ENCODE assay signal across 10 mouse cellular contexts in the genomic region with DNA sequence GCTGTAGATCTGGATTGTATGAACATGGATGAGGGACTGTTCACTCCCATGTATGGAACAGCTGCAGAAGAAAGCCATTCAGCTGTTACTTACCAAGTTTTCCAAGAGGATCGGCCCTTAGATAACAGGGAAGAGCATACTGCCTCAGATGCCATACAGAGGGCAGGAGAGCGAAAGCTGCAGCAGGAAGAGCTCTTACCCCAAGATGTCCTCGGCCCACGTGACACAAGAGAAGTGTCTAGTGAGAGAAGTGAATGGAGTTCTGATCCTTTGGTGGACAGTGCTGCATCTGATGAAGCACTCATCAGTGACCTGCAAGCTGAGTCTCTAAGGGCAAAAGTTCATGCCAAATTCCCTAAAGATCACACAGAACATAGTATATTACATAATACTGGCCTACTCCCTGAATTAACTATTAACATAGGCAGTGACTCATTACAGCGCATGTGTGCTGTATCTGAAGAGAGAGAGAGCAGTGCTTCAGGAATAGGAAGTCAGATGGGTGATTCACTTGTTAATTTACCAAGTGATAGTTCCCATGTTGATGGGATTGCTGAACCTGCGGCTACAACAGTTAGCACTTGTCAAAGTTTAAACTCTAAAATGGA. TPM values are rescaled to one million over a fixed set of nuclear protein-coding genes. Genes with fewer than 3 reads are reported as not detected.
DNase-seq lines count a peak whose midpoint lies in the region; ATAC-seq and TF ChIP-seq lines count a peak whose summit lies in the region.
"Had no signal": no experiment of that assay in that cellular context is flagged by ENCODE, and none has a peak within 500 bp of the region (broad histone marks: within the 10 kb centered on the region; RNA-seq: fewer than 3 reads in every experiment).

No protein-coding gene starts in this region.

- TF ChIP-seq POLR2A in thymus, adult 2 months (IDR thresholded peaks at IDR 0.05; ENCODE audit: control insufficient read depth, extremely low read depth, insufficient read depth, low read length, poor library complexity), result no peak

- no peak for ATAC-seq in heart, embryonic 13.5 days (ENCODE audit: extremely low read depth, insufficient number of reproducible peaks, low FRiP score, low TSS enrichment)
- no peak for ATAC-seq in heart, embryonic 14.5 days (ENCODE audit: insufficient number of reproducible peaks, insufficient read depth, low FRiP score, low read depth)
- ATAC-seq in liver, postnatal 0 days, result peak; percentile 93
- ATAC-seq in cerebellum, adult (ENCODE audit: insufficient number of reproducible peaks, low FRiP score, low TSS enrichment), result no peak

- no peaks in the 10 kb centered on the region for H3K27me3 ChIP-seq in heart, embryonic 13.5 days (replicated peaks)
- no peaks in the 10 kb centered on the region for H3K27me3 ChIP-seq in heart, embryonic 14.5 days (ENCODE audit: control insufficient read depth, insufficient read depth, low read length)
- no peaks in the 10 kb centered on the region for H3K27me3 ChIP-seq in liver, postnatal 0 days (ENCODE audit: insufficient read depth, low read length)
- no peaks in the 10 kb centered on the region for H3K27me3 ChIP-seq in thymus, adult 2 months (ENCODE audit: control insufficient read depth, insufficient read depth, low read length)

- TF ChIP-seq EP300 in liver, postnatal 0 days (IDR thresholded peaks at IDR 0.05; ENCODE audit: low read depth), result no peak; the same call in 1 of the 2 replicates

- H3K4me3 ChIP-seq in heart, embryonic 13.5 days, result peak overlapping the region; percentile 46
- peak overlapping the region in 1 of 2 experiments; percentile 39; a peak in 2 of 4 replicates for H3K4me3 ChIP-seq in heart, embryonic 14.5 days (ENCODE audit: control insufficient read depth in 1 of 2, insufficient read depth in 1 of 2, low read depth in 1 of 2, low read length in 2 of 2)
- no peak overlapping the region for H3K4me3 ChIP-seq in liver, postnatal 0 days (ENCODE audit: low read depth, low read length)
- no peak overlapping the region for H3K4me3 ChIP-seq in thymus, adult 2 months (ENCODE audit: control insufficient read depth, insufficient read depth, low read length)
- H3K4me3 ChIP-seq: hindbrain, embryonic 10.5 days had no signal

- H3K4me2 ChIP-seq in heart, embryonic 13.5 days, result peak overlapping the region; percentile 66
- peak overlapping the region; percentile 68 for H3K4me2 ChIP-seq in heart, embryonic 14.5 days (ENCODE audit: low read length)
- H3K4me2 ChIP-seq in liver, postnatal 0 days (ENCODE audit: low read depth, low read length), result no peak overlapping the region

- peaks cover 44% of the 10 kb centered on the region for H3K4me1 ChIP-seq in heart, embryonic 13.5 days
- peaks cover 5 to 30% of the 10 kb centered on the region in 2 experiments for H3K4me1 ChIP-seq in heart, embryonic 14.5 days (ENCODE audit: control insufficient read depth in 2 of 2, insufficient read depth in 2 of 2, low read length in 2 of 2)
- H3K4me1 ChIP-seq in liver, postnatal 0 days (ENCODE audit: insufficient read depth), result peaks cover 6% of the 10 kb centered on the region; the same call in 1 of the 2 replicates
- H3K4me1 ChIP-seq in thymus, adult 2 months (replicated peaks; ENCODE audit: control insufficient read depth, insufficient read depth, low read length), result no peaks in the 10 kb centered on the region
- H3K4me1 ChIP-seq: hindbrain, embryonic 10.5 days had no signal

- DNase-seq in heart, postnatal 14 days, result no peak
- DNase-seq in 416B (ENCODE audit: low read depth) (peak; percentile 64), MN1 (ENCODE audit: low spot score) (no peak)
- no peak for DNase-seq in liver, postnatal 0 days
- DNase-seq in thymus, adult 2 months, result no peak
- DNase-seq: cerebellum, postnatal 36 days had no signal

- H3K9ac ChIP-seq in heart, embryonic 13.5 days, result peak overlapping the region; percentile 72; the same call in 1 of the 2 replicates
- H3K9ac ChIP-seq in heart, embryonic 14.5 days (ENCODE audit: low read length), result peak overlapping the region; percentile 71
- H3K9ac ChIP-seq in liver, postnatal 0 days (replicated peaks), result no peak overlapping the region

- TF ChIP-seq CTCF in liver, postnatal 0 days (IDR thresholded peaks at IDR 0.05; ENCODE audit: low read depth), result no peak
- TF ChIP-seq CTCF in thymus, adult 2 months (IDR thresholded peaks at IDR 0.05; ENCODE audit: borderline replicate concordance, control insufficient read depth, extremely low read depth, insufficient read depth, low read length, poor library complexity), result no peak

- no peaks in the 10 kb centered on the region for H3K9me3 ChIP-seq in heart, embryonic 13.5 days
- H3K9me3 ChIP-seq in heart, embryonic 14.5 days (ENCODE audit: control insufficient read depth, low read length), result no peaks in the 10 kb centered on the region
- no peaks in the 10 kb centered on the region for H3K9me3 ChIP-seq in liver, postnatal 0 days (ENCODE audit: low read length)
- H3K9me3 ChIP-seq: hindbrain, embryonic 10.5 days had no signal

- H3K27ac ChIP-seq in heart, embryonic 13.5 days (replicated peaks), result peak overlapping the region; percentile 91
- peak overlapping the region; percentile 4 to 93; a peak in 2 of 4 replicates for H3K27ac ChIP-seq in heart, embryonic 14.5 days (replicated peaks in 1 of 2; ENCODE audit: control insufficient read depth in 1 of 2, insufficient read depth in 1 of 2, low read depth in 2 of 2, low read length in 2 of 2)
- H3K27ac ChIP-seq in liver, postnatal 0 days (ENCODE audit: low read depth), result peak overlapping the region; percentile 49; the same call in 1 of the 2 replicates
- no peak overlapping the region for H3K27ac ChIP-seq in thymus, adult 2 months (ENCODE audit: control insufficient read depth, insufficient read depth, low read length)
- H3K27ac ChIP-seq: hindbrain, embryonic 10.5 days had no signal

- peaks cover 74% of the 10 kb centered on the region for H3K36me3 ChIP-seq in heart, embryonic 13.5 days
- H3K36me3 ChIP-seq in heart, embryonic 14.5 days (ENCODE audit: control insufficient read depth, insufficient read depth, low read length), result peaks cover 74% of the 10 kb centered on the region
- H3K36me3 ChIP-seq in liver, postnatal 0 days (replicated peaks; ENCODE audit: insufficient read depth, low read length), result peaks cover 68% of the 10 kb centered on the region
- peaks cover 47% of the 10 kb centered on the region for H3K36me3 ChIP-seq in thymus, adult 2 months (ENCODE audit: control insufficient read depth, insufficient read depth, low read length)

- intact Hi-C loops in heart, postnatal 14 days (cut with DNase I), result no loop called here

- 73% methylated on average over 6 of the region's 6 CpGs for WGBS in heart, embryonic 13.5 days
- 64% methylated on average over 6 of the region's 6 CpGs for WGBS in heart, embryonic 14.5 days
- 76% methylated on average over 6 of the region's 6 CpGs for WGBS in liver, postnatal 0 days (ENCODE audit: insufficient replicate concordance)
- 97% methylated on average over 6 of the region's 6 CpGs for WGBS in thymus, adult 2 months

RNA-seq across cellular contexts. Expression of gene Larp4b, which starts 35.1 kb away (rescaled TPM):
- polyA plus RNA-seq in heart, embryonic 13.5 days (2015; fragmentation: Nextera tagmentation; extraction: Ambion mirVana), result 23.1 and 23.3 TPM in 2 replicates
- 10 to 100 TPM; 69.9 to 78.9 TPM for total RNA-seq in heart, postnatal 14 days (2021)
- polyA plus RNA-seq in heart, embryonic 14.5 days (2014; fragmentation: Nextera tagmentation; extraction: Ambion mirVana), result 36.1 and 36.5 TPM in 2 replicates
- 17.4 and 20.3 TPM in 2 replicates for polyA plus RNA-seq in liver, postnatal 0 days (2015; fragmentation: Nextera tagmentation; extraction: Ambion mirVana)
- 24.1 and 34.8 TPM in 2 replicates for polyA plus RNA-seq in thymus, adult 2 months (2012; rRNA removed)
